Mouse (Mus musculus) MEL (cell line): ENCODE measurements around the gene Retn.

Experiments used
- MAFK ChIP-seq: IDR thresholded peaks from 2 replicates; pipeline ENCODE4 v1.6.1; 2011; ENCODE audit warnings: low read depth, mild to moderate bottlenecking, low read length, improper control_type of control experiment, borderline replicate concordance
- MXI1 ChIP-seq: IDR thresholded peaks from 2 replicates; pipeline ENCODE4 v1.6.1; 2011; ENCODE audit warnings: mild to moderate bottlenecking, low read depth, low read length, improper control_type of control experiment
- NELFE ChIP-seq: IDR thresholded peaks from 2 replicates; pipeline ENCODE4 v1.6.1; 2011; ENCODE audit warnings: low read depth, low read length, improper control_type of control experiment
- POLR2A ChIP-seq, 2 experiments: IDR thresholded peaks; 2 replicates each; pipeline ENCODE4 v1.6.1; 2011 to 2012; ENCODE audit warnings: low read length in 2 of 2, mild to moderate bottlenecking in 2 of 2, control low read depth in 1 of 2, improper control_type of control experiment in 1 of 2, low read depth in 1 of 2, moderate library complexity in 1 of 2; ENCODE audit not compliant: control insufficient read depth in 1 of 2, insufficient read depth in 1 of 2, poor library complexity in 1 of 2
- POLR2AphosphoS5 ChIP-seq: IDR thresholded peaks from 2 replicates; pipeline ENCODE4 v1.6.1; 2012; ENCODE audit warnings: low read depth, borderline replicate concordance, mild to moderate bottlenecking, inconsistent platforms, low read length, moderate library complexity, mixed read lengths

DNA sequence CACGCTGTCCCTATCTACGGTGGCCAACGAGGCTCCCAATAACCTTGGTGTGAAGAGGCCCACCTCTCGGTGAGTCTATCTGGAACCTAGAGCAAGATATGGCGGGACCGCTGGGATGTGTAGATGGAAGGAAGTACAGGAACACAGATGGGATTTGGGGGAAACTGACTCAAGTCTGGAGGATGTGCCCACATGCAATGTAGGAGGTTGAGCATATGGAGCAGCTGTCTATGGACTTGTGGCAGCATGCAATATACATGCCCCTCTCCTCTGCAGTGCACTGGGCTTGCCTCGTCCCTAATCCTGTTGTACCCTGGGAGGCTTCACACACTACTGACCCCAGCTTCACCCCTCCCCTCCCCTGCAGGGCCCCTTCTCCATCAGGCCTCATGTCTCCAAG, 47.7 kb upstream of the Retn start:
- TF ChIP-seq MXI1: no peak
- TF ChIP-seq POLR2AphosphoS5: no peak
- no peak for TF ChIP-seq POLR2A (IDR thresholded peaks at IDR 0.05; ENCODE audit: control insufficient read depth in 1 of 2, insufficient read depth in 1 of 2, low read depth in 1 of 2, low read length in 2 of 2, poor library complexity in 1 of 2)
- TF ChIP-seq MAFK: no peak
- no peak for TF ChIP-seq NELFE
